Mouse (Mus musculus): ENCODE measurements around the gene Dyrk1b.

DNA sequence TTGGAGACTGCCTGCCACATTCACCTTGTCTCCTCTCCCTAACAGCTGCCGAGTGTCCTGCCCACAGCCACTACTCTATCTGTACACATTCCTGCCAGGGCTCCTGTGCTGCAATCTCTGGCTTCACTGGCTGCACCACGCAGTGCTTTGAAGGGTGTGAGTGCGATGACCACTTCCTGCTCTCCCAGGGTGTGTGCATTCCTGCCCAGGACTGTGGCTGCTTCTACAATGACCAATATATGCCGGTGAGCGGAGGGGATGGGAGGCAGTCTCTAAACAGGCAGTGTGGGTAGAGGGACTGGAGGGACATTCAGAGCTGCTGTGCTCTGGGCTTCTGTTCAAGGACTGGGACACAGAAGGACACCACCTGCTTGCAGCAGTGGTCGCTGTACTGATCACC is 20.0 kb upstream of the Dyrk1b start:
- TF ChIP-seq CTCF (conservative IDR thresholded peaks at IDR 0.05; ENCODE audit: low read length) (no peak), NANOG (IDR thresholded peaks at IDR 0.05; ENCODE audit: borderline replicate concordance, low read length) (no peak), POU5F1 (IDR thresholded peaks at IDR 0.05; ENCODE audit: borderline replicate concordance, low read length) (no peak)

Data from E14TG2a.4 (cell line).